Mouse (Mus musculus) layer of hippocampus, postnatal 14 days (tissue): ENCODE results near the gene Vrk1. TPM values are rescaled to one million over a fixed set of nuclear protein-coding genes. Genes with fewer than 3 reads are reported as not detected.

Experiments
- DNase-seq, 2 experiments: peaks; one replicate each; pipeline ENCODE4 v3.0.0; 2021 to 2022; ENCODE audit warnings: low spot score in 2 of 2, mixed read lengths in 1 of 2
- long read RNA-seq, 2 experiments: library from polyadenylated mRNA; stranded (forward); transcript quantifications; one replicate each; pipeline ENCODE4 v2.0.0; 2021
- total RNA-seq, 2 experiments: library from RNA; stranded (reverse); gene quantifications; 2 replicates each; pipeline ENCODE4 v1.2.3; 2021

The Vrk1 gene
- total RNA-seq, result 10 to 100 TPM; 15.6 to 15.8 TPM
- long read RNA-seq, experiment 1, transcript Vrk1-203 (14 exons, 3,711 nt), result major isoform, 10 of 23 reads
- long read RNA-seq, experiment 1, partial matches to known transcripts, result 1 of 23 reads
- long read RNA-seq, experiment 1, other reads (novel, unspliced or antisense), result 7 of 23 reads
- long read RNA-seq, experiment 2, partial matches to known transcripts, result 2 of 12 reads
- long read RNA-seq, experiment 2, other reads (novel, unspliced or antisense), result 5 of 12 reads

DNA sequence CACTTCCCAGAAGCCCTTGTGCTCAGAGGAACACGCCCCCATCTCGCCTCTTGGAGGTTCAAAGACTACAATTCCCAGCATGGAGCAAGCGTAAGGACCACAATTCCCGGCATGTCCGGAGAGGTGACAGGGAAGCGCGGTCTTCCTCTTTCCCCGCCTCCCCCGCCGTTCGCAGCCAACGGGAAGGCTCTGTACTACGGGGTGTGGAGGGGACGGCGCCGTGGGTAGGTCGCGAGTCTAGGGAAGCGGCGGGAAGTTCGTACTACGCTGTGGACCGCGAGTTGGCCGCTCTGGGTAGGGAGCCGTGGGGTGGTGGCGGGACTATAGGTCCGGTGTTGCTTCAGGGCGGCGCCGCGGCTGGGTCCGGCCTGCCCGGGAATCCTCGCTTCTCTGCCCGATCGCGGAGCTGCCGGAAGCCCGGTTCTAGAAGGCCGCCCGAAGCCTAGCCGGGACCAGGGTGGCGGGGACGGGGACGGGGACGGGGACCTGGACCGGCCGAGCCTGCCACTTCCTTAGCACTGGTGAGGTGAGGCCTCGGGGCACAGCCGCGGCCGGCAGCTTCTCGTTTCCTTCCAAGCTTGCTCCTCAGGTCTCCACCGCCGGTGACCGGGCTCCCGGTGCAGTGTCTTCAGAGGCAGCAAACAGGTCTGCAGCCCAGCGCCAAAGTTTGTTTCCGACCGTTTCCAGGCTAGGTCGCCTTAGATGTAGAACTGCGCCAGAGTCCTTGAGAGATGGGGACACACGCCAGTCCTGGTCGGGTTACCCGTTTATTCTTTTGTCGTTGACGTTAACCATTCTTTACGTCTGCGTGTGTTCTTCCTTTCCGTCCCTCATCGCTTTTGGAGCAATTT is at the start of gene Vrk1:
Gene Vrk1 (plus strand): TSS at position 164 of the 851 bp plus-strand sequence.
- peak; percentile 93 to 99 for DNase-seq

DNA sequence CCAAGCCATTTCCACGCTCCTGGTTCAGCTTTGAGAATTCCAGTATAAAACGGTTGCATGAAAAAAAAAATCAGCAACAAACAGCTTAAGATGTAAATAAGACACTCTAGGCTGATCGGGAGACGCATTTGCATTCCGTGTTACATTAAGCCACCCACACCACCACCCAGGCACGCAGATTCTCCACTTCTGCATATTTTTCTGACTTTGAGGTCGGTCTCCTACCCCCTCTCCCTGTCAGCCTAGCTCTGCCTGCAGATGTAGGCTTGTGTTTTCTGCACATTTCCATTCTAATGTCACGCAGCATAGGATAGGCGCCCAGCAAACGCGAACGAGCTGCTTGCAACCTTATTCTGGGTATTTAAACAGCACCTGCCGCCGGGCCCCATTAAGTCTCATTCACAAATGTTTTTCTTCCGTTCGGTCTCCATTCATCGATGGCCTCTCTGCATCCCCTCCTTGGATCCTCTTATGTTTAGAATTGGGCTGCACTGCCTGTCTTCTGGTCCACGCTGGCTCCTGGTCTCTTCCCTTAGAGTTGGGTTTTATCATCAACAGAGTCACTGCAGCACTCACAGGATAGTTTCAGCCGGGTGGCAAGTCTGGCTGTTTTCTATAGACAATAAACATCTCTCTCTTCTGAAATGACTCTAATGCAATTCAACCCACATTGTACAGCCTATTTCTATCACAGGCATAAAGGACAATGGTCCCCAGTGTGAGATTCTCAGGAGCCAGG is 49.3 kb upstream of the Vrk1 start:
- DNase-seq, result peak; percentile 39 to 59

DNA sequence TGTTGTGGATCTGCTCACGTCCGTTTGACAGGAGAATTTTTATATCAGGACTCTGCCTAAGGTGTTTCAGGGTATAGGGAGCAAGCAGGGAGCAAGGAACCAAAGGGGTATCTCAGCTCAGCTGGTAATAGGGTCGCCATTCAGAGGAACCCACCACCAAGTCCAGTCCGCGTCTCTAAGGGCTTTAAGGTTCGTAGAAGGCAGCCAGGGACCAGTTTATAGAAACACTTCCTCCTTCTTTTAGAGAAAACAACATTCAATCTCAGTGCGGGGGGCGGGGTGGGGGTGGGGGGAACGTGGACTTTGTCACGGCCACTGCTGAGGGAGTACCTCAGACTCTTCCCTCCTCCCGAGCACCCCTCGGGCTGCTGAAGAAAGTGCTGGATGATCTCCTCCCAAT is 48.4 kb upstream of the Vrk1 start:
- no peak for DNase-seq

DNA sequence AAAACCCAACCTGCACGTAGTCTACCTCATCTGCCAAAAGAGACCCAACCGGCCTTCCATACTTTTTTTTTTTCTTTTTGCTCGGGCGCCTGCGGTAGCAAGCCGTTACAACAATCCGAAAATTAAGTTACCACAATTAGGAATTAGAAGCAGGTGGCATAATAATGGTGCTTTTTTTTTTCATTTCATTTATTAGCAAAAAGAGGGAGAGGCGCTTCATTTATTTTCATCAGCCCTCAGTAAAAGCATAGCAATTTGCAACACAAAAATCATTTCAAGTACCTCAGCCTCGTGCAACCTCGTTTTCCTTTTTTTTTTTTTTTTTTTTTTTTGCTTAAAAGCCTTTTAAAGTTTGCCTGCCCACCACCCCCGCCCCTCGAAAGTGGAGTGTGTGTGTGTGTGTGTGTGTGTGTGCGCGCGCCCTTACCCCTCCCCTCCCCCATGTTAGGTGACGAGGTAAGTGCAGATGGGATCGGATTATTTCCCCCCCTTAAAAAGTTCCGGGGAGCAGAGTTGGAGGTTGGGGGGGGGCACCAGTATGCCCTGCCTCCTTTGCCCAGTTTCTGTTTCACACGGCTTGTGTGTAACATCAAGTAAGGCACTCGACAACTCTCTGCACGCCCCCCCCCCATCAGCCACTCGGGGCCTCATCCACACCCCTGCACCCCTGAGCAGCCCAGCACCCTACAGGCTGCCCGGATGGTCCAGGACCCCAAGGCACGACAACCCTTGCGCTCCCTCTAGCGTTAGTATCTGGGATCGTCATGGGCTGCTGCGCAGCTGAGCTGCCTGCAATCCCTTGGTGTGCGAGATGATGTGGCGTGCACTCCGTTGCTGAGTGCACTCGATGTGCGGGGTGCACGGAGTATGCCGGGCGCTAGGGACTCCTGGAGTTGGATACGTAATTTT is 47.7 kb upstream of the Vrk1 start:
- peak; percentile 92 to 94 for DNase-seq

DNA sequence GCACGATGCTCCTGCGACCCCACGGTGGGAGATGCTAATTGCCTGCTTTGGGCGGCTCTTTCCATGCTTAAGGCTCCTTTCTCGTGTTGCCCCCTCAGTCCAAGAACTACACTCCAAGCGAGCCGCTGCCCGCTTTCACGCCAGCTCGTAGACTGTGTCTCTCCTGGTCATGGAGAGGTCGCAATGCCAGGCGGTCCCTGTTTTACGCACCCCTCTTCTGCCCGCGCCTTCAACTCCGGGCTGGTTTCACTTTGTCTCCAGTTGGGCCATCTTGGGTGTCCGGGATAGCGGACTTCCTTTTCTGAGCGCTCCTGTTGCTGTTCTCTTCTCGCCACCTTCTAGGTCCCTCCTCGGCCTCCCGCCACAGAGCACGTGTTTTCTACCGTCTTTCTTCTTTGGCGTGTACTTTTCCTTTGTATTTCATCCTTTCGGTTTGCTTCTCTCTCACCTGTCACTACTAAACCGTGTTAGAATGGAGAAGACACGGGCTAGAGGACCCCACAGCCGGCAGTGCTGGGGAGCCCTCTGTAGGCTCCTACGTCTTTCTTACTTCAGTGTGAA is 46.9 kb upstream of the Vrk1 start:
- DNase-seq, result peak in 1 of 2 experiments; percentile 35

DNA sequence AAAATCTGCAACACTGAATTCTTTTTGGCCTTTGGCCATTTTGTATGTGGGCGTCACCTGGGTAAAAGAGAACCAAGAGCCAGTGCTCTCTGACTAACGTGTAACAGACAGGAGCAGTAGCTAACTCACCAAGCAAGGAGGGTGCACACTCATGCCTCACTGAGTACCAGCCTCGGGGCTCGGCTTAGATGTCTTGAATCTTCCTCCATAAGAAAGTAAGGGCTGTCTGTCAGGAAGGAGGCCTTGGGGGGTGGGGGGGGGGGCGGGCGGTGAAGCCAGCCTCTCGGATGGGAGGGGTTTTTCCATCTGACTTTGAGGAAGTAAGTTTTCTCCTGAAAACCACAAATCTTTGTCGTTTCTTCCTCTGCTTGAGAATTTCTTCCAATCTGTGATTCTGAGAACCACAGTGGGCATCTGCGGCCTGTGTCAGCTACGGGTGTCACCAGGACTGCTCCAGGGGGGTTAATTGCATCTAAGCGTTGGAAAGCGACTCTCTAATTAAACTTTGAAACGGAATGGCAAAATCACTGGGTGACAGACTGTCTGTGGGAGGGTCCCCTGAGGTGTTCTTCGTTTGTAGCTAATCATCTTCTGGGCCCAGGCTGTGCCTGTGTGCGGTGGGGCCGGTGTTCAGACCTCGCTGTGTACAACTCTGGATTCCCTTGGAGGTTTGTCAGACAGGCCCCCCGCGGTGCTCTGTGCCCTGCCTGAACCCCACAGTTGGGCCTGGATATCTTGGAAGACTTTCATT is 43.0 kb upstream of the Vrk1 start:
- DNase-seq, result peak in 1 of 2 experiments; percentile 43

DNA sequence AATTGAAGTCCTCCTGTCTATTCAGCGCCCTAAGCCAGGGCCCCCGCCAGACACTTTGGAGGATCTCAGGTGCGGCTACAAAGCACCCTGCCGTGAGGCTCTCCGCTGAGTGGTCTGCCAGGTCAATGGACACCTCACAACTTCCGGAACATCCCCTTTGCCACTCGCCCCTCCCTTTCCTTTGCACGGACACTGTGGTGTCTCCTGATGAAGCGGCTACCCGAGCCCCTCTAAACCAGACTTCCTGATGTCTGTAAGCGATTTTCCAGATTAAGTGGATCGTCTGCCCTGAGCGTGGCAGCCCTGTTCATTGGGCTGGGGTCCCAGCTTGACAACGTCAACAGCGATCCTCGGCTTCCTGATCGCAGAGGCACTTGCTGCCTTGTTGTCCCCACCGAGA is 42.2 kb upstream of the Vrk1 start:
- DNase-seq, result no peak

DNA sequence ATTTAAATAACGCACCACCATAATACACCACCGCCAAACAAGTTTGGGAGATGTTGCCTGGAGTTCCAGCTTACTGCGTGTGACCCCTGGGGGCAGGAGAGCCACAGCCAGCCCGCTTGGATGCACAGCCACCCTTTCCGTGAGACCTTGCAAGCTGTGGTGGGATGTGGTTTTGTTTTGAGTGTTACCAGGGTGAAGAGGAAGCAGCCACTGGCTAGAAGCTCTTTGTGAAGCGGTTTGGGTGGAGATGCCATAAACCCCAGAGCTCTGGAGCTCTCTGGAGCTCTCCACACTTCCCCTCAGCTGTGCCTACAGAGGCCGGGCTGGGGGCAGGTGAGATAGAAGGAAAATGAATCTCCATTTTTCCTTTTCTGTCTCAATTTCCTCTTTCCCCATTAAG is 38.8 kb upstream of the Vrk1 start:
- no peak for DNase-seq

DNA sequence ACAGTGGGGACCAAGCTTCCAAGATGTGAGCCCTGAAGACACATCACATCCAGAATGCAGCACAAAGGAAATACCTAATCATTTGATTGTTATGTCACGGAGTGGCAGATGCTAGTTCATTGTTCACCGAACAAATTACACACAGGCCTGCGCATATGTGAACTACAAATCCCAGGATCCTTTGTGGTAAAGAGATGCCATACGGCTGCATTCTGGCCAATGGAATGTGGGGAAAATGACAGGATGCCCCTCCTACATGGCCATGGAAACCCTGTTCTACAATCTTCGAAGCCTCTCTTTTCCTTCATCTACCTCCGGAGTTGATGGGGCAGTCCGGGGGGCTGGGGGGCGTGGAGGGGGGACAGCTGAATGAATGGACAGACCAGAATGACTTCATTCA is 37.4 kb upstream of the Vrk1 start:
- no peak for DNase-seq

DNA sequence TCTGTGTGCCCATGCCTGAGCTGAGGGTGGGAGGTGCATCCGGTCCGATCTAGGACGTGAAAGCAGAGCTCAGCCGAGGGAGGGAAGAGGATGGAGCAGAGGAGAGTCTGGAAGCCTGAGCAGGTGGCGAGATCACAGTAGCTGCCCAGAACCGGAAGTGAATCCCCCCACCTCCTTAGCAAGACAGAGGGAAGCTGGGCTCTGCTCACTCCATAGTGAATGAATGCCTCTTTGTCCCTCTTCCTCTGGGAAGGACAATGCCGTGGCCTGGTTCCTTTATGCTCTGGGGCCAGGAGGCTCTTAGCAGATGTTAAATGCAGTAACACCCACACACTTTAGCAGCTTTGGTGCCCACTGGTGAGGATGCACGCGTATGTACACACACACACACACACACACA is 36.3 kb upstream of the Vrk1 start:
- no peak for DNase-seq

DNA sequence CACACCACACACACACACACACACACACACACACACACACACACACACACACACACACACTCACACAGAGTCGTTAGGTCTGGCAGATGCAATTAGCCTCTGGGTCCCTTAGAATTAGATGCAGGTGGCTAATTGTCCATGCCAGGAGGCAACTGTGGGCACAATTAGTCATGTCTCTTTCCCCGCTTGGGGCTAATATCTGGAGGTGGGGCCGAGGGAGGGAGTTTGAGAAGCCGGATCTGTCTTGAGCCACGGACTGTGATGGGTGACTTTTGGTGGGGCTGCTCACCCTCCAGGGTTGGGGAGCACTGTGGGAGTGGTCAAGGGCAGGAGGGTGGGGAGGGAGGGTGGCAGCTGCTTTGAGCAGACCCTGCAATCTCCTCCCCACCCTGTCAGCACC is 35.9 kb upstream of the Vrk1 start:
- no peak for DNase-seq

DNA sequence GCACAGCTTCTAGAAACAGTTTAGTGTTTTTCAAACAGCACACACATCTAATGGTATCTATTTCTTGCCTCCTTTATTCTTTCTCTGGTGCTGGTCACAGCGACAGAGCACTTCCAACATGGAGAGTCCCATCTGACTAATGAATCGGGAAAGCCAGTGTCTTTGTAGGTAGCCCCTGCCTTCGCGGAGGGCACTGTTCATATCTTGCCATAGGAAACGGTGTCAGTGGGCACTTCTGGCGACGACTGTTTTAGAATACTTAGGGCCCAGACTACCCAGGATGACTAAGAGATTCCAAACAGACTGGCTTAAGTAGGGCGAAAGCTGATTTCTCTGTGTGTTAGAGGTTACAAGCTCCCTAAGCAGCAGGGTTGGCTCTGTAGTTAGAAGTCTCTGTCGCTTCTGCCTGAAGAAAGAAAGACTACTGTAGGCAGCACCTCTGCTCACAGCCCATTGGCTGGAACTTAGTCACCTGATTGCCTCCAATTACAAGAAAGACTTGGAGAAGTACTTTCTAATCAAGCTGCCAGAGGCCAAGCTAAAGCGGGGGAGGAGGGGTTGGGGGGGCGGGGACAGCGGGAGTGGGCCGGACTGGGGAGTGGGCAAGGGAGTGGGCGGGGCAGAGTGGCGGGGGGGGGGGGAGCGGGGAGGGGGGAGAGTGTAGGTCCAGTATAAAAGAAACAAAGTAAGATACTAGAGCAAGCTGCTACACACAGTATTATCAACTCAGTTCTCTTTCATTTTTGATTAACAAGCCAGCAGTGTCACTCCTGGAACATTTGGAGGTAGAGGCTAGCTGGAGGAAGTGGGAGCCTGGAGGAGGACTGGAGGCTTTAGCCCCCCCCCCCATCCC is 28.7 kb upstream of the Vrk1 start:
- DNase-seq, result no peak

DNA sequence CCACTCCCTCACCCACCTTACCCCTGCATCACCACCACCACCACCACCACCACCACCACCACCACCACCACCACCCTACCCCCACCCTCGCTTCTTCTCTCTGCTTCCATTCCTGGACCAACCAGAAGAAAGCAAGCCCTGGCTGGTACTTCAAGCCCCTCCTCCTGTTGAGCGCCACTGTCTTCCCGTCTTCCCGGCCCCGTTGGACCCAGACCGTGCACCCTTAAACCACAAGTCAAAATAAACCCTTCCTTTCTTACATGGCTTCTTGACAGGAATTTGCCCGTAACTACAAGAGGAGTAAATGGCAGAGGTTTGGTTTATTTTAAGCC is 28.1 kb upstream of the Vrk1 start:
- no peak for DNase-seq

DNA sequence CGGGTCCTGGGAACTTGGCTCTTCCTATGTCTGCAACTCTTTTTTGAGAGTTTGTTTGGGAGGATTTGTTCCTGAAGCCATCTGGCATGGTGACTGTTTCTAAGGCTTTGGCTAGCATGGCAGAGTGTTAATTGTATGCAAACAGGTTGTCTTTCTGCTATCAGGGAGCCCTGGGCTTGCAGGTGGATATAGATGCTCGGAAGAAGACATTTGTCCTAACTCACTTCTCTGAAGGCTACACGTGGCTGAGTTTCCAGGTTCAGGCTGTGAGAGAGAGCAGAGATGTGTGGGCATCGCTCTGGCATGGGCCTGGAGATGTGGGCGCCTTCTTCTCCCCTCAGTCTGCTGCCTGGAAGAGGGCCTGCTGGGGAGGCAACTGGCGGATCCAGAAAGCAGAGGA is 27.4 kb upstream of the Vrk1 start:
- DNase-seq, result peak; percentile 65 to 66

DNA sequence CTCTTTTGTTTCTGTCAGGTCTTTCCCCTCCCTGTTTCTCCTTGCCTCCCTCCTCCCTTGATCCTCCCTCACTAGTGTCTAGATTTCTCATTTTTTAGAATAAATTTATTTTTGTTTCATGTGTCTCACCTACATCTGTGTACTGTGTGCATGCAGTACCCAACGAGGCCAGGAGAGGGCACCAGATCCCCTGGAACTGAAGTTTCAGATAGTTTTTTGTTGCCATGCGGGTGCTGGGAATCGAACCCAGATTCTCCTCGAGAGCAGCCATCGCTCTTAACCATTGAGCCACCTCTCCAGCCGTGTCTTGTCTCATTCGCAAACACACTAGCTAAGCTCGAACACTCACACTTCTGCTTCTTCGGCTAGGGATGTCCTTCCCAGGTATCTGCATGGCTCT is 26.5 kb upstream of the Vrk1 start:
- DNase-seq, result no peak

DNA sequence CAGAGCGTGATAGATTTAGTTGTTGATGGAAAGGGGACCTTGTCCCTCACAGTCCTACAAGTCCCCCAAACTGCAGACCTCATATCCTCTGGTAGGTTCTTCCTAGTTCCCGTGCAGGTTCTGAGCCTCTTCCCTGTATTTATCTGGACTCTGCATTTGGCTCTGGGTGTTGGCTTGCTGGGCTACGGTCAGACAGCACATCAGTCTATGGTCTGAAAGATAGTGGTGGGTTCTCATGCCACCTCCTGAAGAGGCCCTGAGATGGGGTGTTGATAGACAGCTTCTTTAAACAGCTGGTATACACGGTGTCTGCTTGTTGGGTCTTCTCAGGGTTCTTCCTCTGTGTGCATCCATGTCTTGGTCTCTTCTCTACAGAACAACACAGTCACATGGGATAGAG is 21.6 kb upstream of the Vrk1 start:
- no peak for DNase-seq

DNA sequence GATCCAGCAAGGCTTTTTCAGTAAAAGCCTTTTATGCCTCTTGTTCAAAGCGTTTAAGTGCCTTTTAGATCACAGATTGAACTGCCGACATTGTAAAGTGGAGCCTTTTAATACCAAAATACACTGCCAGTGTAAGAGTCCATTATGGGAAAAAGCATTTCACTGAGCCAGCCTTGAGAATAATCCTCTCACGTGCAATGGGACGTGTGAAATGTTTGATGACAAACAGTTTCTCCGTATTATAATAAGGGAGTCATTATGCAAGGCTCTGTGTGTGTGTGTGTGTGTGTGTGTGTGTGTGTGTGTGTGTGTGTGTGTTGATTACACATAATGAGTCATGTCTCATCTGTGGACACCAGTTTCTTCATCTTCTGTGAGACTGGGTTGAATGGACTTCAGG is 17.3 kb upstream of the Vrk1 start:
- DNase-seq, result no peak

DNA sequence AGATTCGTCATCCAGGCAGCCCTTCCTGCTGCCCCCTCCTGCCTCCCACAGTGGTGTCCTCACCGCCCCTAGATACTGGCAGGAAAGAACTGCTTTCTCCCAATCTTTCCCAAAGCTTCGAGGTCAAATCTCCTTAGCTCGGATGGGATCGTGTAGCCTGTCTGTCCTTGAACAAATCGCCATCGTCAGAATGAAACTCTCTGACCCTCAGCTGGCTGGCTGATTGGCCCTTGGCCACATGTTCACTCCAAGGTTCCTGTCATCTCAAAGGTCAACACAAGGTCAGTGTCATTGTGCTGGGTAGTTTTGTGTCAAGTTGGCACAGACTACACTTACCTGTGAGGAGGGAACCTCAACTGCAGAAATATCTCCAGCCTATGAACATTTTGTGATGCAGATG is 16.7 kb upstream of the Vrk1 start:
- DNase-seq, result no peak

DNA sequence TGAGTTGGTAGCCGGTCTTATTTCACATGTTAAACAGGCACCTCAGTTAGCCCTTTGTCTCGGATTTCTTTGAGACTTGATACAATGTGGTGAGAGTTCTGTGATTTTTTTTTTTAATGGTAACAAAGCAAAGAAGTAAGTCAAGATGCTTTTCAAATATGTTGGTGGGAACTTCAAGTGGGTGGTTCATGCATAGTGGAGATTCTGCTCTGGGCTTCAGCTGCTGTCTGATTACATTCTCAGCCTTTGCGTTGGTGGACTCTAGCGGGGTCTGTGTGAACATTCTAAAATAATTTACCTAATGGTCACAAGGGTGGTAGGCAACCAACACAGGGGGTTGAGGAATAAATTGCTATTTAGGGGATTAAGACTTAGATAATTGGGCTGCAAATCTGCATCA is 14.1 kb upstream of the Vrk1 start:
- DNase-seq, result no peak
